Mouse (Mus musculus) neural tube, embryonic 14.5 days (tissue): ENCODE data around the gene Hnrnpa3. TPM values are rescaled to one million over a fixed set of nuclear protein-coding genes. Genes with fewer than 3 reads are reported as not detected.

ENCODE experiments used
- ATAC-seq: fragments of 200-750 bp; cut with Nextera tagmentation; 2 replicates; pipeline ENCODE4 v1.8.0; 2017; ENCODE audit warnings: low read depth, mild to moderate bottlenecking, moderate TSS enrichment, moderate library complexity
- H3K27ac ChIP-seq: fragments of 300-500 bp; sonication (generic); 2 replicates; pipeline ENCODE4 v1.5.1; 2014; ENCODE audit warnings: low read depth, mild to moderate bottlenecking, control low read depth, low read length, moderate library complexity, mixed read lengths
- H3K27me3 ChIP-seq: fragments of 300-500 bp; sonication (generic); 2 replicates; pipeline ENCODE4 v1.6.1; 2014; ENCODE audit warnings: low read length; ENCODE audit not compliant: control insufficient read depth, insufficient read depth
- H3K36me3 ChIP-seq: fragments of 300-500 bp; sonication (generic); 2 replicates; pipeline ENCODE4 v1.6.1; 2014; ENCODE audit warnings: low read length, mixed read lengths; ENCODE audit not compliant: control insufficient read depth, insufficient read depth
- H3K4me1 ChIP-seq: fragments of 300-500 bp; sonication (generic); 2 replicates; pipeline ENCODE4 v1.6.1; 2014; ENCODE audit warnings: low read length; ENCODE audit not compliant: control insufficient read depth, insufficient read depth
- H3K4me2 ChIP-seq: fragments of 300-500 bp; sonication (generic); 2 replicates; pipeline ENCODE4 v1.6.1; 2014; ENCODE audit warnings: mild to moderate bottlenecking, low read depth, low read length, control low read depth
- H3K4me3 ChIP-seq: fragments of 300-500 bp; sonication (generic); 2 replicates; pipeline ENCODE4 v1.5.1; 2014; ENCODE audit warnings: low read depth, low read length, control low read depth, mixed read lengths
- H3K9ac ChIP-seq: fragments of 300-500 bp; sonication (generic); replicated peaks from 2 replicates; pipeline ENCODE4 v1.6.1; 2014; ENCODE audit warnings: low read depth, mild to moderate bottlenecking, control low read depth, low read length, mixed read lengths
- H3K9me3 ChIP-seq: fragments of 300-500 bp; sonication (generic); 2 replicates; pipeline ENCODE4 v1.6.1; 2016; ENCODE audit warnings: low read length; ENCODE audit not compliant: control insufficient read depth
- WGBS: fragments of 180-500 bp; shearing (Covaris S2); extraction: QIAGEN DNeasy Blood & Tissue Kit; methylation state at CpG from one replicate; pipeline ENCODE4 v1.1.7; 2014; 5-methylcytosine and 5-hydroxymethylcytosine counted together
- microRNA-seq: library from miRNA; unstranded; fragments of <30 nt; microRNA quantifications from one replicate; pipeline ENCODE4, GENCODE M21; 2016
- polyA plus RNA-seq: library from polyadenylated mRNA; unstranded; fragments of >200 nt; fragmentation: Nextera tagmentation; extraction: Ambion mirVana; gene quantifications from 2 replicates; pipeline ENCODE4 v1.2.1, GENCODE M21; 2014

Gene Hnrnpa3
- polyA plus RNA-seq, 1 experiment from 2014 or later = 130 TPM

DNA sequence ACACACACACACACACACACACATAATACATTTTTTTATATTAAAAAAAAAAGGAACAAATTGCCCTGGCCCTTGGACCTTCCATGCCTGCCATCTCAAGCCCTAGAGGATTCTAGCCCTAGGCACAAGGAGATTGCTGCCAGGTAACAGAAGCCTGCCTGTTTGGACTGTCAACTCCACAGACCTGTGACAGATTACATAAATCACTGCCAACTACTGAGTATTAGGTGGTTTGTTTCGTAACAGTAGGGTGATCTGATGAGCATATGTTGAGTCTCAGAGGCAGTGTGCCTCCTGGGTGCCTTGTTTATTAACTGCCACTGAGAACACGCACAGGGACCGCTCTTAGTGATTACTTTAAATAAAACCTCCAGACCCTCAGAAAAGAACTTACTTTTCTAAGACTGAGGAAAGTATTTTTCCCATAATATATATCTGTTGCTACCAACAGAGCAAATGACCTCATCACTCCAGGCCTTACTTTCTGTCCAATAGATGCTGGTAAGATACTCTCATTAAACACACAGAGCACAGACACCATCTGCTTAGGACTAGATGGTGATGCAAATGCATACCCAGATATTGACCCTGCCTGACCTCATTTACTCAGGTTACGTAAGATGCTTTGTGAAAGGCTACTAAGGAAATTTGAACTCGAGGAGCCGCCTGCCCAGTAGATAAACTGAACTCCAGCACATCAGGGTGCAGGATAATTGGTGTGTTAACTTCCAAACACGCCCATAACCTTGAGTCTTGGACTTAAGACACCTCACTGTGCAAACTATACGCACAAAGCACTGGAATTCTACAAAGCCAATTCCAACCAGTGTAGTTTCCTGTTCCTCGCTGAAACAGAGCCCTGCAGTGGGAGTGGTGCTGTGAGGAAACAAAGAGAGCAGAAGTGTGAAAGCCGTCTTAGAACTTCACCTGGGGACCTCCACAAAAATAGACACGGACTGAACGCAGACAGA, 57.3 kb downstream of the Hnrnpa3 start:
- H3K4me1 ChIP-seq = no peaks in the 10 kb centered on the region
- H3K36me3 ChIP-seq = no peaks in the 10 kb centered on the region
- H3K9ac ChIP-seq = no peak overlapping the region
- no peak overlapping the region for H3K27ac ChIP-seq
- no peak for ATAC-seq
- WGBS = 48% methylated on average over 12 of the region's 12 CpGs
- no peak overlapping the region for H3K4me2 ChIP-seq
- H3K9me3 ChIP-seq = no peaks in the 10 kb centered on the region
- no peaks in the 10 kb centered on the region for H3K27me3 ChIP-seq
- no peak overlapping the region for H3K4me3 ChIP-seq

Small RNA genes lying within 50 kb of the gene (microRNA-seq; reads per million reads assigned to microRNA genes)
- gene Gm24574 = not detected

Other genes starting within 250 kb of the Hnrnpa3 start
- 7.8 and 14.5 TPM in 2 replicates for gene Nfe2l2, start 45.4 kb downstream of the Hnrnpa3 start, polyA plus RNA-seq
- gene Agps, start 172.9 kb downstream of the Hnrnpa3 start, polyA plus RNA-seq = 35.1 and 47.8 TPM in 2 replicates